Mouse (Mus musculus): ENCODE measurements around the gene Maneal.

The Maneal gene

DNA sequence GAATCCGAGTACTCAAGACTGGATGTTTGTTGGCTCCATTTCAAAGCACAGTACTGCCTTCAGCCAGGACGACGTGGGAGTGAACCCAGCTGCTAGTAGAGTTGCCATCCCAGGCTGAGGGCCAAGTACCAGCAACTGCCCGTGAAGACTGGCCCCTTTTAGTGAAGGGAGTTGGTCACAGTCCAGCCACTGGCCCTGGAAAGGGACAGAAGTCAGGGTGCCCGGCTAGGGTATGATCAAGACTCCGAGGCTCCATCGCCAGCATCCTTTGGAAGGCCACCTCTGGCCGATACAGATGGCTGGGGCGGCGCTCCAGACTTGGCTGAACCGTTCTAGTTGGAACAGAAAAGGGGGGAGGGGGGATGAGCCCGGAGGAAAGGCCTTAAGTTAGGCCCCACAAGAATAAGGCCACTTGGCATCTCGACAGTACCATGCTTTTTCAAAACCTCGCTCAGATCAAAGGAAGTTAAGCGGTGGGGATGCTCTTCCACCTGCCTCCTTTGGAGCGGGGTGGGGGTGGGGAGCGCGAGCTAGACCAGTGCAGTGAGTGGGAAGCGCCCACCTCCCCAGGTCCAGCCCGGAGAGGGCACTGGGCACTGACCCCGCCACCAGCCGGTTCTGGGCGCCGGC lies 12.2 kb downstream of the Maneal start:
- peak; percentile 19; the same call in 1 of the 2 replicates for ATAC-seq (ENCODE audit: low TSS enrichment)

GRCm38 (mm10) chr4:124847573-124847972 lies 14.4 kb downstream of the Maneal start:
- peak; percentile 11; the same call in 1 of the 2 replicates for ATAC-seq (ENCODE audit: low TSS enrichment)

- peak; percentile 32; the same call in 1 of the 2 replicates for ATAC-seq (ENCODE audit: low TSS enrichment)
Observed at GRCm38 (mm10) chr4:124843493-124843892, 18.5 kb downstream of the Maneal start.

GRCm38 (mm10) chr4:124840998-124841397 lies 21.0 kb downstream of the Maneal start:
- no peak for ATAC-seq (ENCODE audit: low TSS enrichment)

DNA sequence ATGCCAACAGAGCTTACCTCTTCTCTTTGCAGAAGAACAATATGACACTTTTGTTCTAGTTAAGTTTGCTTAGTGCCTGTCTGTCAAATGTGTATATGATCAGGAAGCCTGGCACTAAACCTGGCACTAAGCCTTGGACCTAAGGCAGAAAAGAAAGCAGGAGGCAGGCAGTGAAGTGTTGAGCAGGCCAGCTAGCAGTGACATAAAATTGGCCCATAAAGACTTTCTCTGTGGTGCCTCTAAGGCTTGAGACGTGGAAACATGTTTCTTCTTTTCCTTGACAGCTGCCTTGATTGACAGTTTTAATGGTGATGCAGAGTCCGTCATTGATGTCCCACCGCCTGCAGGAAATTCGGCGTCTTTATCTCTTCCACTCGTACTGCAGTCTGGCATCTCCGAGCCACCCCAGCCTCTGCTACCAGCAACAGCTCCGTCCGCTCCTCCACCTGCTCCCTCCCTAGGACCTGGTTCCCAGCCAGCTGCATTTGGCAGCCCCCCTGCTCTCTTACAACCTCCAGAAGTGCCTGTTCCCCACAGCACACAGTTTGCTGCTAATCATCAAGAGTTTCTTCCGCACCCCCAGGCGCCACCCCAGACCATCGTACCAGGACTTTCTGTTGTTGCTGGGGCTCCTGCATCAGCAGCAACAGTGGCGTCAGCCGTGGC lies 23.8 kb downstream of the Maneal start:
- ATAC-seq (ENCODE audit: low TSS enrichment): no peak

- ATAC-seq (ENCODE audit: low TSS enrichment): no peak
Observed at GRCm38 (mm10) chr4:124832796-124833195, 29.2 kb downstream of the Maneal start.

DNA sequence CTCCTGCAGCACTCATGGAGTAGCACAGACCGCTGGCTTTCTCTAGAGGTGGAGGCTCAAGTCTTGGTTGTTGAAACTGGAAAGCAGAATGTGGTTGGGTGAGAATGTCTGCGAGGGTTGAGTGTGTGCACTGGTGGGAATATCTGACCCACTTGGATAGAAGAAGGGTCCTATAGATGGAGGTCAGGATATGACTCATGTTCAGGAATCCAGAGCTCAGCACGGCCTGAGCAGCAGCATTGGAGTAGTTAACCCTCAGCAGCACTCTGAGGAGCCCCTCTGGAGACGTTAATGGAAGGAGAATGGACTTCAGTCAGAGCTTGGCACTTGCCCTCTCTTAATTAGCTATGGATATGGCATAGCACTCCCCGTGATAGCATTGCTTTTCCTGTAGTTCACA lies 32.3 kb downstream of the Maneal start:
- ATAC-seq (ENCODE audit: low TSS enrichment): no peak

DNA sequence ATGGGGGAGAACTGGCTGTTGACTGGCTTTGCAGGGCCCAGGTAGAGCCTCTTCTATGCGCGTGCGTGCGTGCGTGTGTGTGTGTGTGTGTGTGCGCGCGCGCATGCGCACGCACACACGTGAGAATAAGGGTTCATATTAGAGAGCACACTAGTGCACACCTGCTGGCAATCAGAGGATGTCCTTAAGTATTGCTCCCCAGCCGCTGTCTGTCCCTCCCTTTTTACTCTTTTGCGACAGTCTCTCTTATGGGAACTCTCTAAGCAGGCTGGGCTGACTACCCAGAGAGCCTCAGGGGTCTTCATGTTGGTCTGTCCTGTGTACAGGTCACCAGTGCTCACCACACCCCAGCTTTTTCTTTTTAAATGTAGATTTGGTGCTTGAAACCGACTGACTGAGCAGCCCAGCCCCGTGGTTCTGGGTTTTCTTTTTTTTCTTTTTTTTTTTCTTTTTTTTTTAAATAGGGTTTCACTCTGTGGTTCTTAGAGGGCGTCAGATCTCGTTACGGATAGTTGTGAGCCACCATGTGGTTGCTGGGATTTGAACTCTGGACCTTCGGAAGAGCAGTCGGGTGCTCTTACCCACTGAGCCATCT lies 36.5 kb downstream of the Maneal start:
- ATAC-seq (ENCODE audit: low TSS enrichment): no peak

DNA sequence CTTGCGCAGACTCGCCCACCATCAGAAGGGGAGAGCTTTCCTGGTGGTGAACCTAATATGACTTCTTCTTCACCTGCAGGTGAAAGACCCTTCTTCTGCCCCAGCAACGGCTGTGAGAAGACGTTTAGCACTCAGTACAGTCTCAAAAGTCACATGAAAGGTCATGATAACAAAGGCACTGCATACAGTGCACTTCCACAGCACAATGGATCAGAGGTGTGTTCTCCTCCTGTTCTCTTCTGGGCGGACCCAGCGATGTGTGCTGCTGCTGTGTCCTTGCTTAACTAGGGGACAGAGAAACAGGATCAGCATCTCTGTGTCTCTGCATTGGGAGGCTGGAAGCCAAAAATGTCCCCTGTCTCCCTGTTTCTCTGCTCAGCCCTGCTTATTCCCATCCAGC lies 37.0 kb downstream of the Maneal start:
- no peak for ATAC-seq (ENCODE audit: low TSS enrichment)

- no peak for ATAC-seq (ENCODE audit: low TSS enrichment)
Observed at GRCm38 (mm10) chr4:124818832-124819231, 43.1 kb downstream of the Maneal start.

GRCm38 (mm10) chr4:124817803-124818202 lies 44.2 kb downstream of the Maneal start:
- ATAC-seq (ENCODE audit: low TSS enrichment): peak; percentile 38; the same call in 1 of the 2 replicates

GRCm38 (mm10) chr4:124815901-124816300 lies 46.1 kb downstream of the Maneal start:
- ATAC-seq (ENCODE audit: low TSS enrichment): no peak

GRCm38 (mm10) chr4:124811347-124811975 lies 50.5 kb downstream of the Maneal start:
- peak; percentile 94 for ATAC-seq (ENCODE audit: low TSS enrichment)

GRCm38 (mm10) chr4:124810056-124810455 lies 51.9 kb downstream of the Maneal start:
- no peak for ATAC-seq (ENCODE audit: low TSS enrichment)

- ATAC-seq (ENCODE audit: low TSS enrichment): no peak
Observed at GRCm38 (mm10) chr4:124809136-124809883, 52.7 kb downstream of the Maneal start.

DNA sequence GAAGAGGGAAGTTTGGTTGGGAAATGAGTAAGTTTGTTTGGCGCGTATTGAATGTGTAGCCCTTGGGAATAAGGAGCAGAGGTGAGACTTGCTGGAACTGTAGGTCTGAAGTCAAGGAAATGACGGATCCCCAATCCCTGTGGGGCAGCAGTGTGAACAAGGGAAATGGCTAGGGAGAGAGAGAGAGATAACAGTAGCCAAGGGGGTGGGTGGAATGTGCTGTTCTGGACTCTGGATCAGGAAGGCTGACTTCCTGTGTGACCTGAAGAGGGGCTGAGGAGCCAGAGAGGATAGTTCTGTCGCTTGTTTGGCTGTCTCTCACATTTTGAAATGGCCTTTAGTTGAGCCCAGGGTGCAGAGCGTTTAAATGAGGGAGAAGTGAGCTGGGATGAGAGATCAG lies 53.5 kb downstream of the Maneal start:
- no peak for ATAC-seq (ENCODE audit: low TSS enrichment)
